Mouse (Mus musculus): ENCODE data around the gene St6galnac5.
A peak's percentile ranks its signal among the peaks of the same experiment; 100 is the strongest.
"Not testable (repeated sequence)": the region's sequence is repeated elsewhere in the genome, so short reads cannot be mapped to it uniquely, and the experiment has no call there.

Gene St6galnac5

DNA sequence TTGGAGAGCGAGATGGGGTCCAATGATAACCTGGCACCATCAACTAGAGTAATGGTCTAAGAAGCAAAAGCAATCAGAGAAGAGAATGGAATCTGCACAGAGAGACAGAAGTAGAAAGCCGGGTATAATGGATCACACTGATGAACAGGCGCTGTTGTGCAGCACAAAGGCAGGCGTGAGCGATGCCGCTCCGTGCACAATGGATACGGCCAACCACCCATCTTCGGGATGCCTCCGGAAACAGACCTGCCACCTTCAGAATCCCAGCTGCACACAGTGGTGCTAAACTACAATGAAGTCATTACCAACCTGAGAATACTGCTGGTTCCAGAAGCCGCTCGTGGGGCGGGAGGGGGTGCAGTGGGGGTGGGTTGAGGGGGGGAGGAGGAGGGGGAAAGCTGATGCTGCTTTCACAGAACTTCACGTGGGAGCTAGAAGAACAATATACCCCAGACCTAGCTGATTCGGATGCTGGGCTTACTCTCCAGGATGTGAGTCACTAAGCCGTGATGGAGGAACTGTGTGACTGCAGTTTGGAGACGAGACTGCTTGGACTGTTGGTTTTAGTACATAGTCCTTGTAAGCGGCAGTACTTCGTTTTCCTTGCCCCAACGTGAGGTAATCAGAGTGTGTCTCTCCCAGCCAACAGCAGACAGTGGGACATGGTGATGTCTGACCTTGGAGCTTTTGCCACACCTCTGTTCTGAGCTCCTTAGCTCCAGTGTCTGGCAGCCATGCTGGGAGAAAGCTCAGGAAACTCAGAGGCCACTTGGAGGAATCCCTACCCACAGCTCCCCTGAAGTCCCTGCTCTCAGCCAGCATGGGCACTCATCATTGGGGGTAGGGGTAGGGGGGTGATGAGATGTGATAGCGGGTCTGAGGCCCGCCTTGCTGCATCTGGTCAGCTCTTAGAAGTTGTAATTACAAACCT lies 115.7 kb downstream of the St6galnac5 start:
- DNase-seq = peak; percentile 28

- no peak for DNase-seq
Measured at GRCm38 (mm10) chr3:152861978-152862377, 120.1 kb downstream of the St6galnac5 start.

- no peak for DNase-seq
Measured at GRCm38 (mm10) chr3:152861450-152861849, 120.6 kb downstream of the St6galnac5 start.

DNA sequence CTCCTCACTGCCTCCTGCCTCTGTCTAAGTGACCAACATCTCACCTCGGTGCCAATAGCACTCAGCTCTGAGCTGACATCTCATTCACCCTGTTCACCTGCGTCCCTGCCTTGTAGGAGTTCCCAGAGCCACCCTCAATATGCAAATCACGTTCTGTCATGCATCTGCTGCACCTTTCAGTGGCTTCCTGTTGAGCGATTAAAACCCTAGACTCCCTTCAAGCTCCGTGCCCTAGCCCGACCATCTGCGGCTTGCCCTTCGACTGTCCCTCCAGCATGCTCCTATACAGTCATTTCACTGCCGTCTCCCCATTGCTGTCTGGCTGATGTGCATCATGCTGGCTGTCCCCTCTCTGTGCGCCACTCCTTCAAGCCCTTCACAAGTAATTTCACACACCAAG lies 126.0 kb downstream of the St6galnac5 start:
- DNase-seq = no peak

DNA sequence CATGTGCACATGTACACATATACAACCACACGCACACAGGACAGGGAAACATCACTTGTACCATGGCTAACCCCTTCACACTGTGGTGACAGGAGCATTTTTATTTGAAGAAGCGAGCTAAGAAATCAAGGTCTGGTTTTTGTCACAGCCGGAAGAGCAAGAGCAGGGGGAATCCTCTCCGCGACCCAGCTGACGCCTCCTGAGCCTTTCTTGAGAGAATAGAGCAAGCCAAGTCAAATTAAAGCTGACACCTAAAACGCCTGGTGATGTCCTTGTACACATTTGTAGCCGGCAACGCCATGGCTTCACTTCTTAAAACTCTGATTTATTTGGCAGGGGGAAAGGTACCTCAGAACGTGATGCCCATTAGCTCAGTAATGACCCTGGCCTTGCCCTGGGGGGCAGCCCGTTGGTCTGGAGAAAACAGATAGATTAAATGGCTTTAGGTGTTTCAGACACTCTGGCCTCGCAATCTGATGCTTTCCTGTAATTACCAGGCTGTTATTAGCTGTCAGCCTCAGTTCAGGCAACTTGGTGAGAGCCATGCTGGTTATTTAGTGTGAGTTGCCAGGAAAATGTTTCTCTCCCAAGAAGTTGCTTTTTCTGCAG lies 126.9 kb downstream of the St6galnac5 start:
- no peak for DNase-seq

DNA sequence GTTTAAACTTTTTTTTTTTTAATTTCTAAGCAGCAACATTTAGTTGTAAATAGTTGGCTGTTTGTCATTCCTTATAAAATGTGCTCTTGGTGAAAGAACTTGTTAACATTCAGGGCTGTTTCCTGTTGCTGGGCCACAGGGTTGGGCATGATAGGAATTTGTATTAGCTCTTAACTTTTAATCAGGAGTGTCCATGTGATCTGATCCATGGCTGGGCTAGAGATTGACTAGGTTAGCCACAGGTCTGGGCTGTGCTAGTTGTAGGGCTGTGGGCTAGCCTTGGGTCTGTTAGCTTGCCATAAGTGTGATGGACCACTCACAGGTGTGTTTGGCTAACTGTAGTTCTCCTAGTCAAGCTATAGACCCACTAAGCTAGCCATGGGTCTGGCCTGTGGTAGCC lies 138.1 kb downstream of the St6galnac5 start:
- DNase-seq = no peak

DNA sequence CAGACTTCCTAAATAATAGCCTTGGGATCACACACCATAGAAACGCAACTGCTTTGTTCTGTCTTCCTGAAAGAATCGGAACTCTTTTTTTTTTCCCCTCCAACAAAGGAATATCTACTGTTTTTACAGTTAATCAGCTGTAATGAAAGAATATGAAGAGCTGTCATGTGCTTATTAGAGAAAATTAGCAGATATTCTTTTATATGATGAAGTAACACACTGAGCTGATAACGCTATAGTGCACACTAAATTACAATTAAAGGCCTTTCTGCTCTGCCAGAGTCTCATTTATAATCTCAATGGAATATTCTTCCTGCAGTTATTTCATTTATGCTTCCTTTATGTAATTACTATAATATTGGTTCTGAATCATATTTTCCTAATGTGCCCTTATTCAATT lies 139.4 kb downstream of the St6galnac5 start:
- no peak for DNase-seq

DNA sequence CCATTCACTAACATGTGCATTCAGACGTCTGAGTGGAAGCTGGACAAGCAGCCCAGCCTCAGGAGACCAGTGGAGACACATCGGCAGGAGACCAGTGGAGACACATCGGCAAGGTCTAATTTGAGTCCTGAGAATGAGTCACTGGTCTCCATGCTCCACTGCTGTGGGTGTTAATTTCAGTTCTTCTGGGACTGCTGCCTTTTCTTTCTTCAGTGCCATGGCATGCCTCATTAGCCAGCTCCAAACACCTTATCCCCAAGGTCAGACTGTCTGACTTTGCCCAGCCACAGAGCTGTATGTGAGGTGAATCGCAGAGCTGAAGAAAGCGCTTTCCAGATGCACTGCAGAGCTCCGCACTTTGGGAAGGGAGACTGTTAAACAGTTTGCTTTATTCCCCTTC lies 140.8 kb downstream of the St6galnac5 start:
- DNase-seq = no peak

DNA sequence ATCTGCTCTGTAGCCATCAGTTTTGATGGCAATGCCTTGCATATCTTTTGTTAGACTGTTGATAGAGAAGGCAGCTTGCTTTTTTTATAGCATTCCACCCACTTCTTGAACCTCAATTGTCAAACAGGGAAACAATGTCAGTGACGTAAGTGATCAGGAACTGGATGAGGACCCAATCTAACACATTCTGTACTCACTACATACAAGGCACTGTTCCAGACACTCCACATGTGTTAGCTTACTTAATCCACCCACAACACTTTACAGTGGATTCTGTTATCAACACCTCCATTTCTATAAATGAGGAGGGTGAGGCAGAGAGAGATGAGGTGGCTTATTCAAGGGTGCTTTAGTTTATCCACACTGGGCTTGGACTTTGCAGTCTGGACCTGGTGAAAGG lies 144.1 kb downstream of the St6galnac5 start:
- DNase-seq = no peak

DNA sequence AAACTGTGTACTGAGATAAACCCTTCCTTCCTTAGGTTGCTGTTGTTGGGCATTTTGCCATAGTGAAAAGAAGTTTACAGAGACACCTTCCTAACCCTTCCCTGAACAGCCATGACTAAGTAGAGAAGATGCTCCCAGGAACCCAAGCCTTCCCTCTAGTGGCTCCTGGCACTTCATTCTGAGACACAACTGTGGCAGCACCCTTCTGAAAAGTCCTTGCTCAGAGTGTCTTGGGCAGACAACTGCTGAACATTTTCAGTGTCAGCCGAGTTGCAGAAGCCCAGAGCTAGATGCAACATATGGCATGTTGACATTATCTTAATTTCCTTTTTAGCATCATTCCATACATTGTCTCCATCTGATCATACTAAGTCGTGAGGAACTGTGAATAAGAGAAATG lies 144.6 kb downstream of the St6galnac5 start:
- DNase-seq = no peak

DNA sequence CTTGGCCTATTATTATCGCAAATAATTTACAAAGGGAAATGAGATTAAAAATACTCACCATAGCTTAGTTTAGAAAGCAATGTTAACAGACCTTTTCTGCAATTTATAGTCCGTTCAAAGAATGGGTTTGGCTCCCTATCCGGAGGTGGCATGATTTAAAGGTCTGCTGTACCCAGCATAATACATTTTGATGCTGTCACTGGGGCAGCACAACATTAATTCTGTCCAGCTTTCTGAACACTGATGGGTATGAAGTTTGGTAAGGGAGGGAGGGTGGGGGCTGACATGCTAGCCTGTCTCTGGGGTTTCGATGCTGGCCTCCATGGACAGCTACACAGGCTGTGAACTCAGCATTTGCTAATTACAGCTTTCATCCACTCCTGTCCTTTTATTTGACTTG lies 149.6 kb downstream of the St6galnac5 start:
- DNase-seq = no peak

GRCm38 (mm10) chr3:152831974-152832373 lies 150.1 kb downstream of the St6galnac5 start:
- no peak for DNase-seq

GRCm38 (mm10) chr3:152831377-152831776 lies 150.7 kb downstream of the St6galnac5 start:
- DNase-seq = no peak

- no peak for DNase-seq
Measured at GRCm38 (mm10) chr3:152821202-152821601, 160.8 kb downstream of the St6galnac5 start.

DNA sequence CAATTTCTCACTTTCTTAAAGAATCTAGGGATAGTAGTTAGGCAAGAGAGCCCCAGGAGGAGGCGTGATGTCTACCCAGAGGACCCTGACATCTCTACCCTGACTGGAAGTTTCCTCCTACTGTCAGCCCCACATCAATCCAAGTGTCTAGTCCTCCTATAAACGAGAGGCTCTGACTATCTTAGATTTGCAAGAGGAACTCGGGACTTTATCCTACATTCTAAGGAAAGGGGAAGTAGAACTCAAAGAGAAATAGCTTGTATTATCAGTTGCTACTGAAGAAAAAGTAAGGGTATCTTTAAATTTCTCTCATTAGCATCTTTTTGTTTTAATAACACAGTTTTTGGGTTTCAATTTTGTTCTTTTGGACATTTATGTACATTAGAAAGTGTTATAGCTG lies 161.6 kb downstream of the St6galnac5 start:
- no peak for DNase-seq

DNA sequence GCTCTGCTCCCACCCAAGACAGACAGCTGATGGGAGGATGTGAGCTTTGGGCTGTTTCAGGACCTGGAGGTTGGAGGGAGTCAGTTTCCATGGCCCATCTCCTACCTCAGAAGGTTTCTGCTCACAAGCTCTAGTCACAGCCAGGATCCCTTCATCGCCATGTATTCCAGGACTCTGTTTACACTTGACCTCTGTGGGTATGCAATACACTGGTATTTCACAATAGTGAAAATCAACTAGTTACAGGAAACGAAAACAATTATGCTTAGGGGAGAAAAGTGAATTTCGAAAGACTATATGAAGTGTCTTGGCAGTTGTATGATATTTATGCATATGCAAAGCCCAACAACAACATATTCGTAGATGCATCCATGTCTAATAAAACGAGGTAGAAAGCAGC lies 166.9 kb downstream of the St6galnac5 start:
- no peak for DNase-seq

DNA sequence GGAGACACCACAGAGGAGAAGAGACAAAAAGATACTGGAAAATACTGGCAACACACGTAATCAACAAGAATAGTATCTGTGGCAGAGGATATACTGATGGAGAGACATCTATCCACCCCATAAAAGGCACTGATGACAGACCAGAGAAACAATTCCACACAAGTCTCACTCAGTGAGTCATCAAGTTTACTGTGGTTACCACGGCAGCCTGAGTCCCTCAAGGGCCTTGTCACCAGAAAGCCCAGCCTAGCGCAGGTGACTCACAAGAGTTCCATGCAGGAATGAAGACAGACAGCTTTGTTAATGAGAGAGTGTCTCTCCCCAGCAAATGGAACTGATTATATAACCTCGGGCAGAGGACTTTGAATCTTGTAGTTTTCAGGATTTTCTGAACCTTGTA lies 168.1 kb downstream of the St6galnac5 start:
- DNase-seq = no peak

GRCm38 (mm10) chr3:152799738-152800431 lies 182.2 kb downstream of the St6galnac5 start:
- DNase-seq = no peak

DNA sequence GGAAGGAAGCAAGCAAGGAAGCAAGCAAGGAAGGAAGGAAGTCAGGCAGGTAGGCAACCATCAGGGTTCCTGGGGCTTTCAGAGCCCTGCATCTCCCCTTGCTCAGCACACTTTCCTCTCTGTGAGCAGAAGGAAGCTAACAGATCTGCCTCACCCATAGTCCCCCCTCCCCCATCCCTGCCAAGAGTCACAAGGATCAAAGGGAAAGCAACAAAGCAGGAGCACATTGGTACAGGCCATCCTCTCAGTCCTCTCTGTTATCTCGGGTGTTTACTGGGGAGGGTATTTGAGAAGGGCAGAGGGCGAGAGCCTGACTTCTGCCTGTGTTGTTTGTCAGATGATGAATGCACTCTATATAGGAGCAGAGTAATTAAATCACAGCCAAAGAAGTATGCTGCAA lies 184.7 kb downstream of the St6galnac5 start:
- no peak for DNase-seq

- no peak for DNase-seq
Measured at GRCm38 (mm10) chr3:152796216-152796615, 185.8 kb downstream of the St6galnac5 start.

DNA sequence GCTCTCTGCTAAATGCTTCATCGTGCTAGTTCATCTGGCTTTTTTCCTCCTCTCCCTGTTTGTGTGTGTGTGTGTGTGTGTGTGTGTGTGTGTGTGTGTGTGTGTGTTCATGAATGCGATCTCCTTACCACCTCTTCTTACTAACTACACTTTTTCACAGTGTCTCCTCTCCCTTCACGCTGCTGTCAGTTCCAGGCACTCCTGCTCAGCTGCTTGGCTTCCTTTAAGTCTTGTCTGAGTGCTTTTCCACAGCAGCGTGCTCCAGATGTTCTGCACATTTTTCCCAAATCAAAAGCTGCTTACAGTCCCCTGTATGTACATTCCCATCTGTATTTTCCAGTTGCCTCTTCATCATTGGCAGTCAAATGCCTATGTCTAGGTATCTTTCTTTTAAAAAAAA lies 189.0 kb downstream of the St6galnac5 start:
- no peak for DNase-seq

DNA sequence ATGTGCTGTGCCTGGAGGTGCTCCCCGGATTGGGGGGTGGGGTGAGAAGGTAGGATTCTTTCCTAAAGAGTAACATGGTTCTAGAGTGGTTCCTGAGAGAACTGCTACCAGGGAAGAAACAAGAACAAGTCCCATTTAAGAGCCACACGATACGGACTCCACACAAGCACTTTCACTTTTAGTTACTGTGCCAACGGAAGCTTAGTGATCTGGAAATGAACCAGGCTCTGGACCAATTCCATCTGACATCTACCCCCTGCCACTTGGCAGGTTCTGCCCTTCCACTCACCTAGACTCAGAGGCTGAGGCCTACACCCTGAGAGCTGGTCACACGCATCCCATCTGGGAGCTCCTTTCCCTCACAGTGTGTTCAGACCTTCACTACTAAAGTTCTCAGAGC lies 189.4 kb downstream of the St6galnac5 start:
- DNase-seq = no peak

DNA sequence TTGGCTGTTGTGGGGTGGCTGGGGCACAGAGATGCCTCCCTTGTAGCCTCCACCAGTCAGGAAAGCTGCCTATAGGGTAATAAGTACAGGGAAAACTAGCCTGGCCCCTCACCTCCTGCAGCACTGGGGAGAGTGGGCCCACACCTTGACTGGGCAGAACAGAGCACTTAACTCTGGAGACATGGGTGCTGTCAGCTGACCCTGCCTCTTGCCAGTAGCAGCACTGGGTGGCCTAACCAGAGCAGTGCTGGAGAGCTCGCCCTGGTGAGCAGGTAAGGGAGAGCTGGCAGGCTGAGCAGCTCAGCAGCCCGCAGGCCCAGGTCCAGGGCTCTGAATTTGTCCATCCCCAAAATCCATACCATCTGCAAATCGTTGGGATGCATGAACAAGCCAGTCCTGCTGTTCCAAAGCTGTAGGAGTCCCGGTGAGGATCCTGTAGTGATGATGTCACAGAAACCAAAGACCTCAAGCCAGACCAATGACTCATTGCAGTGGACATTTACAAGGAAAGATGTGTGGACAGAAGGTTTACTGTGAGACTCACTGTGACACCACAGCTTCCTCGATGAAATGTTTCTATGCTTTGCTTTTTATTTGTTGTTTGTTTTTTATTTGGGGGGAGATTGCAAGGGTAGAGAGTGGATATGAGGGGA lies 193.6 kb downstream of the St6galnac5 start:
- not testable (repeated sequence) for DNase-seq

All from right cerebral cortex, postnatal 25 days (tissue).